Mouse (Mus musculus): ENCODE measurements around the gene Dock8.

DNA sequence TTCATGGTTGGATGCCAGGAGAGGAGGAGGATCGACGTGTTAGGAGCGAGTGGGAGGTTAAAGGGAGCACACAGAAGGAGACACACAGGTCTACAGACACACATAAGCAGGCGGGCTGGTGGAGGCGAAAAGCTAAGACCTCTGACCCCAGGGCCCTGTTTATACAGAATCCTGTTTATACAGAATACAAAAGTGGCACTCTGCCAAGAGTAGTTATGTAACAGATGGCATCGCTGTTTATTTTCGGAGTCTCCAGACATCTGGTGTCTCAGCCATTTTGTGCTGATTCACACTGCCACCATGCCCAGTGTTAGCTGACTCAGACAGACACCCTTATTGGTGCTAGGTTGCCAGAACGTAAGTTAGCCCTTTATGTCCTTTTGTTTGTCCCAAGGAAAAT, 18.0 kb upstream of the Dock8 start:
- TF ChIP-seq FLI1 (IDR thresholded peaks at IDR 0.05; ENCODE audit: low read length) (no peak), GATA1 (IDR thresholded peaks at IDR 0.05; ENCODE audit: borderline replicate concordance, low read length) (no peak)

Data from megakaryocyte, embryonic 14.5 days (primary cell).